19 mouse cellular contexts compared by ENCODE assay signal in the genomic region with DNA sequence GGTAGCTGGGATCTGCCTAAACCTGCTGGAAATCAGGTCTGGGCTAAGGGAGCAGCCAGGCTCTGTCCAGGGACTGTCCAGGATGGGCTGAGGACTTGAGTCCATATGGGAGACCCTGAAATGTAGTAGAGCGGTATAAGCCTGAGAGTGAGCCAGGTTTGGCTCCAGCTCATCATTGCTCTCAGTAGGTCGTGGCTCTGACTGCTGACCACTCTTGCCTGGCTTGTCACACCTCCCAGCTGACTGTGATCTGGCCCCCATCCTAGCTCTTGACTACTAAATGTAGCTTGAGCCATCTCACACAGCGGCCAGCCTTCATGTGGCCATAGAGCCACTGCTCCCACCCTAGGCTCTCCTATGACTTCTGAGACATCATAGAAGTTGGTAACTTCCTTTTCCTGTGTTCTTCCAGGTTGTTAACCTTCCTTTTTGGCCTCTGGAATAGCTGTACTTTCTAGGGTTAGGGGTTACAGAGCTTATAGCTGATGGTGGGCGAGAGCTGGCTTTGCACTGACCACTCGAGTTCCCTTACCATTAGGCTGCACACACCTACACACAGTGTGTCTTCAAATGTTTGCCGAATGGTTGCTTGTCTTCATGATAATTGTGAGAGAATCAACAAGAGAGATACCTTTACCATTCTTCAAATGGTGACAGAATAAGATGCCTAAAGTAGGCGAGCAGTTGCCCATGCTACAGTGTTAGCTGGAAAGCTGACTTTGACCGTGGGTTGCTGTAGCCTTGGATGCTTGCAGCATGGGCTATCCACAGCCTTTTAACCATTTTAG.
"Had no signal": no experiment of that assay in that cellular context is flagged by ENCODE, and none has a peak within 500 bp of the region (broad histone marks: within the 10 kb centered on the region; RNA-seq: fewer than 3 reads in every experiment).

No protein-coding gene starts in this region.

- H3K4me2 ChIP-seq: kidney, embryonic 15.5 days; liver, embryonic 13.5 days; midbrain, embryonic 12.5 days; neural tube, embryonic 13.5 days; stomach, embryonic 15.5 days had no signal

- H3K4me1 ChIP-seq: kidney, embryonic 15.5 days; midbrain, embryonic 12.5 days; neural tube, embryonic 13.5 days; stomach, embryonic 15.5 days had no signal

- H3K36me3 ChIP-seq: liver, embryonic 13.5 days; stomach, embryonic 15.5 days had no signal

- H3K27me3 ChIP-seq: kidney, embryonic 15.5 days; liver, embryonic 13.5 days; midbrain, embryonic 12.5 days; neural tube, embryonic 13.5 days; stomach, embryonic 15.5 days had no signal

- H3K27ac ChIP-seq: kidney, embryonic 15.5 days; left cerebral cortex, adult 2 months; liver, embryonic 13.5 days; midbrain, embryonic 12.5 days; neural tube, embryonic 13.5 days; stomach, embryonic 15.5 days had no signal

- H3K9ac ChIP-seq: kidney, embryonic 15.5 days; liver, embryonic 13.5 days; midbrain, embryonic 12.5 days; neural tube, embryonic 13.5 days; stomach, embryonic 15.5 days had no signal

- DNase-seq: kidney, adult 8-10 months; kidney, postnatal 10 days; kidney, postnatal 36 days; layer of hippocampus, postnatal 36 days; liver, embryonic 13.5 days; lung, adult 2 months; lung, postnatal 14 days; lung, postnatal 4 days; right cerebral cortex, postnatal 4 days; spleen, adult 18-20 months; thymus, adult 18-20 months; thymus, postnatal 36 days had no signal

- H3K9me3 ChIP-seq: kidney, embryonic 15.5 days; liver, embryonic 13.5 days; midbrain, embryonic 12.5 days; neural tube, embryonic 13.5 days; stomach, embryonic 15.5 days had no signal

- H3K4me3 ChIP-seq: kidney, embryonic 15.5 days; left cerebral cortex, adult 2 months; liver, embryonic 13.5 days; midbrain, embryonic 12.5 days; myocyte; neural tube, embryonic 13.5 days; stomach, embryonic 15.5 days had no signal

- ATAC-seq: midbrain, embryonic 16.5 days had no signal
